Mouse (Mus musculus): ENCODE results near the gene Zfp341.

- TF ChIP-seq CTCF (IDR thresholded peaks at IDR 0.05; ENCODE audit: extremely low read depth, insufficient read depth, insufficient read length, insufficient replicate concordance) (no peak), POLR2A (IDR thresholded peaks at IDR 0.05; ENCODE audit: low read depth, low read length) (no peak)
Observed at GRCm38 (mm10) chr2:154682712-154683111, 69.6 kb downstream of the Zfp341 start.
